Mouse (Mus musculus) kidney, postnatal 0 days (tissue): Measurements from ENCODE around the gene Rai1. TPM values are rescaled to one million over a fixed set of nuclear protein-coding genes. Genes with fewer than 3 reads are reported as not detected.

Experiments used
- ATAC-seq: fragments of 200-750 bp; cut with Nextera tagmentation; replicated peaks from 2 replicates; pipeline ENCODE4 v1.8.0; 2017; ENCODE audit warnings: low read depth, moderate number of reproducible peaks, moderate TSS enrichment, moderate library complexity; ENCODE audit not compliant: low FRiP score
- DNase-seq: peaks from one replicate; pipeline ENCODE4 v3.0.0-alpha.2; 2016; ENCODE audit warnings: low spot score
- H3K27ac ChIP-seq: fragments of 300-500 bp; sonication (generic); 2 replicates; pipeline ENCODE4 v1.5.1; 2014; ENCODE audit warnings: mild to moderate bottlenecking
- H3K27me3 ChIP-seq: fragments of 300-500 bp; sonication (generic); 2 replicates; pipeline ENCODE4 v1.6.1; 2014; ENCODE audit warnings: low read length, mixed read lengths; ENCODE audit not compliant: insufficient read depth
- H3K36me3 ChIP-seq: fragments of 300-500 bp; sonication (generic); 2 replicates; pipeline ENCODE4 v1.6.1; 2014; ENCODE audit warnings: low read length, mixed read lengths; ENCODE audit not compliant: insufficient read depth
- H3K4me1 ChIP-seq: fragments of 300-500 bp; sonication (generic); replicated peaks from 2 replicates; pipeline ENCODE4 v1.6.1; 2014; ENCODE audit warnings: antibody characterized with exemption, low read length, mixed read lengths; ENCODE audit not compliant: insufficient read depth
- H3K4me2 ChIP-seq: fragments of 300-500 bp; sonication (generic); 2 replicates; pipeline ENCODE4 v1.6.1; 2014; ENCODE audit warnings: mild to moderate bottlenecking, low read length, moderate library complexity, mixed read lengths
- H3K4me3 ChIP-seq: fragments of 300-500 bp; sonication (generic); replicated peaks from 2 replicates; pipeline ENCODE4 v1.5.1; 2014; ENCODE audit warnings: low read depth, low read length
- H3K9ac ChIP-seq: fragments of 300-500 bp; sonication (generic); 2 replicates; pipeline ENCODE4 v1.6.1; 2014; ENCODE audit warnings: low read depth, low read length
- H3K9me3 ChIP-seq: fragments of 300-500 bp; sonication (generic); replicated peaks from 2 replicates; pipeline ENCODE4 v1.6.1; 2016; ENCODE audit warnings: low read length, inconsistent platforms, mixed read lengths
- CTCF ChIP-seq: IDR thresholded peaks from 2 replicates; pipeline ENCODE4 v1.5.1; 2016; ENCODE audit warnings: antibody characterized with exemption, low read depth, mild to moderate bottlenecking, moderate library complexity
- WGBS: fragments of 180-500 bp; shearing (Covaris S2); extraction: QIAGEN DNeasy Blood & Tissue Kit; methylation state at CpG from one replicate; pipeline ENCODE4 v1.1.7; 2014; 5-methylcytosine and 5-hydroxymethylcytosine counted together
- polyA plus RNA-seq: library from polyadenylated mRNA; unstranded; fragments of >200 nt; fragmentation: Nextera tagmentation; extraction: Ambion mirVana; gene quantifications from 2 replicates; pipeline ENCODE4 v1.2.1, GENCODE M21; 2015

Rai1 gene
- polyA plus RNA-seq, 1 experiment from 2014 or later, result 15.2 TPM

GRCm38 (mm10) chr11:60136491-60136890 lies 31.7 kb downstream of the Rai1 start:
- 65% methylated on average over 1 of the region's 1 CpGs for WGBS
- peaks cover 10% of the 10 kb centered on the region; the same call in 1 of the 2 replicates for H3K4me1 ChIP-seq
- H3K4me3 ChIP-seq, result no peak overlapping the region
- no peak for DNase-seq
- H3K36me3 ChIP-seq, result no peaks in the 10 kb centered on the region
- no peak for ATAC-seq
- H3K4me2 ChIP-seq, result no peak overlapping the region
- H3K9me3 ChIP-seq, result no peaks in the 10 kb centered on the region
- H3K27ac ChIP-seq, result no peak overlapping the region
- no peaks in the 10 kb centered on the region for H3K27me3 ChIP-seq
- TF ChIP-seq CTCF, result no peak
- H3K9ac ChIP-seq, result no peak overlapping the region

GRCm38 (mm10) chr11:60137170-60137569 lies 32.4 kb downstream of the Rai1 start:
- no peak for TF ChIP-seq CTCF
- H3K4me1 ChIP-seq, result peaks cover 12% of the 10 kb centered on the region; the same call in 1 of the 2 replicates
- H3K27me3 ChIP-seq, result no peaks in the 10 kb centered on the region
- H3K4me3 ChIP-seq, result no peak overlapping the region
- H3K36me3 ChIP-seq, result no peaks in the 10 kb centered on the region
- DNase-seq (peak; percentile 18), ATAC-seq (no peak)
- no peak overlapping the region for H3K9ac ChIP-seq
- no peaks in the 10 kb centered on the region for H3K9me3 ChIP-seq
- H3K27ac ChIP-seq, result no peak overlapping the region
- H3K4me2 ChIP-seq, result no peak overlapping the region

- TF ChIP-seq CTCF, result no peak
- WGBS, result 6% methylated on average over 24 of the region's 24 CpGs
- ATAC-seq (peak; percentile 56), DNase-seq (peak; percentile 63)
- Histone ChIP-seq H3K9ac (peak overlapping the region; percentile 61), H3K9me3 (no peaks in the 10 kb centered on the region), H3K4me2 (peak overlapping the region; percentile 98), H3K36me3 (no peaks in the 10 kb centered on the region), H3K27ac (0 out of 2 replicates have a peak overlapping the region, but pooled peaks have one; percentile 25), H3K4me1 (peaks cover 23% of the 10 kb centered on the region), H3K27me3 (no peaks in the 10 kb centered on the region), H3K4me3 (peak overlapping the region; percentile 59)
Measured at GRCm38 (mm10) chr11:60139141-60139733, 34.4 kb downstream of the Rai1 start.

GRCm38 (mm10) chr11:60139734-60140371 lies 35.0 kb downstream of the Rai1 start:
- ATAC-seq (peak; percentile 71), DNase-seq (peak; percentile 89)
- Histone ChIP-seq H3K4me3 (peak overlapping the region; percentile 59), H3K9me3 (no peaks in the 10 kb centered on the region), H3K27me3 (no peaks in the 10 kb centered on the region), H3K9ac (peak overlapping the region; percentile 61), H3K4me2 (peak overlapping the region; percentile 98), H3K36me3 (no peaks in the 10 kb centered on the region), H3K4me1 (peaks cover 23% of the 10 kb centered on the region), H3K27ac (peak overlapping the region; percentile 68)
- under 1% methylated on average over 65 of the region's 66 CpGs for WGBS
- no peak for TF ChIP-seq CTCF

GRCm38 (mm10) chr11:60140586-60141284 lies 35.9 kb downstream of the Rai1 start:
- Histone ChIP-seq H3K4me1 (peaks cover 23% of the 10 kb centered on the region), H3K4me3 (peak overlapping the region; percentile 59), H3K9ac (peak overlapping the region; percentile 61), H3K9me3 (no peaks in the 10 kb centered on the region), H3K36me3 (0 out of 2 replicates have a peak, but pooled peaks cover 5% of the 10 kb centered on the region), H3K4me2 (peak overlapping the region; percentile 98), H3K27ac (peak overlapping the region; percentile 68), H3K27me3 (no peaks in the 10 kb centered on the region)
- TF ChIP-seq CTCF, result no peak
- DNase-seq (peak; percentile 35), ATAC-seq (0 out of 2 replicates have a peak, but pooled peaks have one; percentile 9)
- WGBS, result 5% methylated on average over 26 of the region's 32 CpGs

- no peak overlapping the region for H3K27ac ChIP-seq
- no peak overlapping the region for H3K9ac ChIP-seq
- no peak for TF ChIP-seq CTCF
- no peaks in the 10 kb centered on the region for H3K27me3 ChIP-seq
- DNase-seq, result peak; percentile 25
- peak overlapping the region; percentile 98 for H3K4me2 ChIP-seq
- H3K36me3 ChIP-seq, result 0 out of 2 replicates have a peak, but pooled peaks cover 6% of the 10 kb centered on the region
- no peaks in the 10 kb centered on the region for H3K9me3 ChIP-seq
- H3K4me3 ChIP-seq, result peak overlapping the region; percentile 59
- 22% methylated on average over 7 of the region's 7 CpGs for WGBS
- no peak for ATAC-seq
- H3K4me1 ChIP-seq, result peaks cover 23% of the 10 kb centered on the region
Measured at GRCm38 (mm10) chr11:60141285-60141608, 36.4 kb downstream of the Rai1 start.
